Mouse (Mus musculus) neural tube, embryonic 13.5 days (tissue): ENCODE results near the gene Lrrc19. TPM values are rescaled to one million over a fixed set of nuclear protein-coding genes. Genes with fewer than 3 reads are reported as not detected.
A peak's percentile ranks its signal among the peaks of the same experiment; 100 is the strongest.

Experiments
- microRNA counts: library from miRNA; unstranded; fragments of <30 nt; microRNA quantifications from one replicate; lab custom pipeline; 2016
- microRNA-seq: library from miRNA; unstranded; fragments of <30 nt; microRNA quantifications from one replicate; pipeline ENCODE4, GENCODE M21; 2016
- polyA plus RNA-seq: library from polyadenylated mRNA; unstranded; fragments of >200 nt; fragmentation: Nextera tagmentation; extraction: Ambion mirVana; gene quantifications from 2 replicates; pipeline ENCODE4 v1.2.1, GENCODE M21; 2015

Lrrc19 gene
- polyA plus RNA-seq, 1 experiment from 2014 or later, result 0.59 TPM

MicroRNAs encoded within 50 kb of the gene (microRNA counts, 519-probe panel; counts per million panel counts)
- microRNA mmu-miR-872 (lab: Ali Mortazavi, UCI), result 4,084 counts per million, percentile 68 among the panel's probes with 10 or more counts

Small RNAs within 50 kb of the gene (microRNA-seq; reads per million reads assigned to microRNA genes)
- 2,152 reads per million, percentile 86 among the genes with 10 or more reads in this experiment for gene Mir872

Other genes with a start within 250 kb of the Lrrc19 start
- 0.49 TPM in 1 of 2 replicates, not detected in the other for gene Gm10306, start 93.6 kb downstream of the Lrrc19 start, polyA plus RNA-seq
- gene Caap1, start 93.3 kb downstream of the Lrrc19 start, polyA plus RNA-seq, result 21.6 and 26.0 TPM in 2 replicates
- 76.6 and 76.9 TPM in 2 replicates for gene Plaa, start 46.9 kb downstream of the Lrrc19 start, polyA plus RNA-seq
- 30.6 and 34.5 TPM in 2 replicates for gene Ift74, start 35.7 kb downstream of the Lrrc19 start, polyA plus RNA-seq
- 9.0 and 9.7 TPM in 2 replicates for gene Tek, start 89.1 kb upstream of the Lrrc19 start, polyA plus RNA-seq